Mouse (Mus musculus) hindbrain, embryonic 15.5 days (tissue): ENCODE measurements around the gene Car8. TPM values are rescaled to one million over a fixed set of nuclear protein-coding genes. Genes with fewer than 3 reads are reported as not detected.
"Not testable (repeated sequence)": the region's sequence is repeated elsewhere in the genome, so short reads cannot be mapped to it uniquely, and the experiment has no call there.

ENCODE experiments used
- ATAC-seq: fragments of 200-750 bp; cut with Nextera tagmentation; 2 replicates; pipeline ENCODE4 v1.8.0; 2017; ENCODE audit warnings: low read depth, moderate number of reproducible peaks, moderate TSS enrichment; ENCODE audit not compliant: low FRiP score
- H3K27ac ChIP-seq: fragments of 300-500 bp; sonication (generic); replicated peaks from 2 replicates; pipeline ENCODE4 v1.5.1; 2015; ENCODE audit warnings: mild to moderate bottlenecking, inconsistent platforms
- H3K27me3 ChIP-seq: fragments of 300-500 bp; sonication (generic); 2 replicates; pipeline ENCODE4 v1.6.1; 2015; ENCODE audit warnings: control low read depth, inconsistent platforms
- H3K36me3 ChIP-seq: fragments of 300-500 bp; sonication (generic); 2 replicates; pipeline ENCODE4 v1.6.1; 2015; ENCODE audit warnings: control low read depth, inconsistent platforms
- H3K4me1 ChIP-seq: fragments of 300-500 bp; sonication (generic); replicated peaks from 2 replicates; pipeline ENCODE4 v1.6.1; 2015; ENCODE audit warnings: control low read depth, inconsistent platforms
- H3K4me2 ChIP-seq: fragments of 300-500 bp; sonication (generic); 2 replicates; pipeline ENCODE4 v1.6.1; 2015; ENCODE audit warnings: moderate library complexity, mild to moderate bottlenecking, inconsistent platforms
- H3K4me3 ChIP-seq: fragments of 300-500 bp; sonication (generic); 2 replicates; pipeline ENCODE4 v1.5.1; 2015; ENCODE audit warnings: mild to moderate bottlenecking, inconsistent platforms
- H3K9ac ChIP-seq: fragments of 300-500 bp; sonication (generic); 2 replicates; pipeline ENCODE4 v1.6.1; 2015; ENCODE audit warnings: inconsistent platforms
- H3K9me3 ChIP-seq: fragments of 300-500 bp; sonication (generic); 2 replicates; pipeline ENCODE4 v1.6.1; 2016; ENCODE audit warnings: control low read depth, inconsistent platforms
- WGBS: fragments of 180-500 bp; shearing (Covaris S2); methylation state at CpG from one replicate; pipeline ENCODE4 v1.1.7; 2015; 5-methylcytosine and 5-hydroxymethylcytosine counted together
- microRNA-seq: library from miRNA; unstranded; fragments of <30 nt; microRNA quantifications from one replicate; pipeline ENCODE4, GENCODE M21; 2016
- polyA plus RNA-seq: library from polyadenylated mRNA; unstranded; fragments of >200 nt; fragmentation: Nextera tagmentation; extraction: Ambion mirVana; gene quantifications from 2 replicates; pipeline ENCODE4 v1.2.1, GENCODE M21; 2015

Gene Car8
- polyA plus RNA-seq, 1 experiment from 2014 or later: 28.8 TPM

GRCm38 (mm10) chr4:8101466-8101865 lies 137.4 kb downstream of the Car8 start:
- H3K27me3 ChIP-seq: no peaks in the 10 kb centered on the region
- no peak overlapping the region for H3K4me2 ChIP-seq
- no peak overlapping the region for H3K9ac ChIP-seq
- H3K4me3 ChIP-seq: no peak overlapping the region
- ATAC-seq: no peak
- H3K36me3 ChIP-seq: no peaks in the 10 kb centered on the region
- H3K9me3 ChIP-seq: no peaks in the 10 kb centered on the region
- H3K27ac ChIP-seq: no peak overlapping the region
- no peaks in the 10 kb centered on the region for H3K4me1 ChIP-seq
- WGBS: 66% methylated on average over 3 of the region's 3 CpGs

- ATAC-seq: no peak
- Histone ChIP-seq H3K9ac (no peak overlapping the region), H3K27me3 (no peaks in the 10 kb centered on the region), H3K27ac (no peak overlapping the region), H3K4me3 (no peak overlapping the region), H3K4me2 (no peak overlapping the region), H3K9me3 (no peaks in the 10 kb centered on the region), H3K36me3 (no peaks in the 10 kb centered on the region), H3K4me1 (no peaks in the 10 kb centered on the region)
- 30% methylated on average over 4 of the region's 4 CpGs for WGBS
These were observed 140.8 kb downstream of the Car8 start for GRCm38 (mm10) chr4:8098084-8098483.

DNA sequence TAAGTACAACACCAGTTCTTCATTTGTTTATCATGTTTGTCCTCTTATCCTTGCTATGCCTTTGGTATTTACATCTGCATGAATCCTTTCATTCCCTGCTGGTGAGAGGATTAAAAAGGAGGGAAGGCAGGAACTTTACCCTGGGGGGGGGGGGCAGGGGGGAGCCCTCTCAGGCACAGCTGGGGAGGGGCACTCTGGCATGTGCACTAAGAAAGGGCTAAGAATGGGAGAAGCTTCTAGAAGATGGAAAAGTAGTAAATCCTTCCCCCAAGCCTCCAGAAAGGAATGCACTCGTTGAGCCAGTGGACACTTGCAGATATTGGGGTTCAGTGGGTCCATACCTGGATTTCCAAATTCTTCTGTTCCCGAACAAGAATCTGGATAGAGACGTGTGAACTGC lies 141.2 kb downstream of the Car8 start:
- H3K9ac ChIP-seq: no peak overlapping the region
- no peak overlapping the region for H3K4me2 ChIP-seq
- H3K4me3 ChIP-seq: no peak overlapping the region
- no peaks in the 10 kb centered on the region for H3K4me1 ChIP-seq
- H3K27me3 ChIP-seq: no peaks in the 10 kb centered on the region
- 48% methylated on average over 3 of the region's 3 CpGs for WGBS
- no peaks in the 10 kb centered on the region for H3K36me3 ChIP-seq
- H3K9me3 ChIP-seq: no peaks in the 10 kb centered on the region
- no peak overlapping the region for H3K27ac ChIP-seq
- ATAC-seq: no peak

DNA sequence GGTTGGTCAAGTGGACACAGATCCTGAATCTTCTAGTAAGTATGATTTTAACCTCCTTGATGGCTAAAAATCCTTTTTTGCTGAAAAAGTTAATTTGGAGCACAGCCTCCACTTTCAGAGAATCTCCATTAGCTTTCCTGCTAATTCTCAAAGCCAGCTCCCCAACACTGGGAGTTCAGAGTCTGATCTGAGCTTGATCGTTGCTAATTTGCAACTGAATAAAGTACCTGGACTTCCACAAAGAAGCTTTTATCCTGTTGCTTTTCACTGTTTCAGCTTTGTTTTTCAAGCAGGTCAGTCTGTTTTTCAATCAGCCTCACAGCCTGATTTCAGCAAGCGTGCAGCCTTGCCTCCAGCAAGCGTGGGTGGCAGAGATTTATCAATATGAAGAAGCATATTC lies 145.3 kb downstream of the Car8 start:
- H3K27me3 ChIP-seq, H3K4me3 ChIP-seq, H3K4me1 ChIP-seq, H3K36me3 ChIP-seq, H3K9ac ChIP-seq, H3K27ac ChIP-seq, H3K4me2 ChIP-seq, ATAC-seq, H3K9me3 ChIP-seq: not testable (repeated sequence)
- 54% methylated on average over 3 of the region's 3 CpGs for WGBS

Small RNA genes within 50 kb of the gene (microRNA-seq; reads per million reads assigned to microRNA genes)
- gene Gm25355: not detected
